Mouse (Mus musculus) small intestine, adult 2 months (tissue): Measurements from ENCODE around the gene 9130019O22Rik.
"Not testable (repeated sequence)": the region's sequence is repeated elsewhere in the genome, so short reads cannot be mapped to it uniquely, and the experiment has no call there.

ENCODE experiments used
- CTCF ChIP-seq: fragments of 200-500 bp; IDR thresholded peaks from 2 replicates; pipeline ENCODE4 v1.5.1; 2012; ENCODE audit warnings: low read depth, mild to moderate bottlenecking, control low read depth, inconsistent platforms, low read length, moderate library complexity, mixed read lengths; ENCODE audit not compliant: insufficient replicate concordance, insufficient read length; ENCODE audit errors: extremely low read depth
- POLR2A ChIP-seq: fragments of 200-500 bp; IDR thresholded peaks from 2 replicates; pipeline ENCODE4 v1.6.1; 2012; ENCODE audit warnings: low read depth, mild to moderate bottlenecking, control low read depth, inconsistent platforms, low read length, moderate library complexity

- not testable (repeated sequence) for TF ChIP-seq CTCF, POLR2A
Observed at GRCm38 (mm10) chr7:127385560-127385959, 1.4 kb downstream of the 9130019O22Rik start.
